Mouse (Mus musculus) splenic B cell, adult 2 months (primary cell): ENCODE measurements around the gene Polm.

ENCODE experiments used
- DNase-seq: peaks from one replicate; pipeline ENCODE4 v3.0.0-alpha.2; 2011; ENCODE audit warnings: low read depth, low spot score
- H3K27me3 ChIP-seq: 2 replicates; pipeline ENCODE4 v1.6.1; 2012; ENCODE audit warnings: mild to moderate bottlenecking, low read length, moderate library complexity, mixed read lengths; ENCODE audit not compliant: control insufficient read depth, poor library complexity, insufficient read depth, severe bottlenecking
- H3K36me3 ChIP-seq: 2 replicates; pipeline ENCODE4 v1.6.1; 2012; ENCODE audit warnings: mild to moderate bottlenecking, low read length, moderate library complexity, mixed read lengths; ENCODE audit not compliant: control insufficient read depth, poor library complexity, insufficient read depth, severe bottlenecking

Gene Polm

DNA sequence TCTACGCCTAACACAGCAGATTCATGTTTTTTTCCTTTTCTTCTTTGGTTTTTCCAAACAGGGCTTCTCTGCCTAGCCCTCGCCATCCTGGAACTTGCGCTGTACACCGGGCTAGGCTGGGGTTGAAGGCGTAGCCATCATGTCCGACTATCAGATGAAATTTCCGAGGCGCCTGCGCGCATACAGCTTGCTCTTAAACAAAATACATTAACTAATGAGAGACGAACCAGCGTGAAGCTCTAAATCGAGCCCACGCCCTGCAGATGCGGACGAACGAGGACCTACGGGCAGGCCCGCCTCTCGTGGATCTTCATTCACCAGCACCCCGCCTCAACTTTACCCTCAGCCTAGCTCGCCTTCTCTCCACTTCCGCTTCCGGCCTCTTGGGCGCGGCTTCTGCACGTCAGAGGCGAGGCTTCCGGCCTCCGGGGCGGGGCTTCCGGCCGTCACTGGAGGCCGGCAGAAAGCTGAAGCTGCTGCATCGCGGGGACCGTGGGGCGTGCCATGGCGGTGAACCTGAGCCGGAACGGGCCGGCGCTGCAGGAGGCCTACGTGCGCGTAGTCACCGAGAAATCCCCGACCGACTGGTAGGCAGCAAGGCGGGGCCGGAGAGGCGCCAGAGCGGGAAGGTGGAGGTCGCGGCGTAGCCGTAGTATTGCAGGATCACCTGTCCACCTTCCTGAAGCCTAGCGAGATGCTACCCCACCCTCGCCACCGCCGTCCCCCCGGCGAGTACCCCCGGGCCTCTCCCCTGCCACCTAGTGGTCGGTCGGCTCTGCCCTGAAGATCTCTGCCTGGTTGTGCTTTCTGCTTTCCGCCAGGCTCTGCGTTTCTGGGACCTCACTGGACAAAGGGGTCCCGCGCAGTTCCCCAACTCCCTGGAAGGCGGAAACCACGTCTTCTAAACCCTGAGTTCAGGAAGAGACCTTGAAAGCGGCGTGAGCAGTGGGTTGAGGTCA is 49.5 kb downstream of the Polm start, which contains the start of gene Dbnl:
Dbnl (plus strand) TSS at position 433 of the 959 bp plus-strand sequence.
- peak; percentile 98 for DNase-seq
- Histone ChIP-seq H3K36me3 (peaks cover 8% of the 10 kb centered on the region; the same call in 1 of the 2 replicates), H3K27me3 (no peaks in the 10 kb centered on the region)

DNA sequence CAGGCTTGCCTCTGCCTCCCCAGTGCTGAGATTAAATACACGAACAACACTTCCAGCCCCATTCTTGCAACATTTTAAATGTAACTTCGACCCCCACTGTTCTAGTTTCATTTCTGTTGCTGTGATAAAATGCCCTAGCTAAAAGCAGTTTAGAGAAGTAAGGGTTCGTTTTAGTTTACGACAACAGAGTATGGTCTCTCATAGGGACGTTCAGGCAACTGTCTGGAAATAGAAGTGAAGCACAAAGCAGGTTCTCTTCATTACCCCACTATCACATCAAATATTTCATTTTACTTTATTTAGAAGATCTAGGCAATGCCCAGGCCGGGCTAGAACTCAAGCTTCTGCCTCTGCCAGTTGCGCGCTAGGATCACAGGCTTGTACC is 50.2 kb downstream of the Polm start:
- peaks cover 6% of the 10 kb centered on the region for H3K36me3 ChIP-seq
- peak; percentile 29 for DNase-seq
- no peaks in the 10 kb centered on the region for H3K27me3 ChIP-seq

DNA sequence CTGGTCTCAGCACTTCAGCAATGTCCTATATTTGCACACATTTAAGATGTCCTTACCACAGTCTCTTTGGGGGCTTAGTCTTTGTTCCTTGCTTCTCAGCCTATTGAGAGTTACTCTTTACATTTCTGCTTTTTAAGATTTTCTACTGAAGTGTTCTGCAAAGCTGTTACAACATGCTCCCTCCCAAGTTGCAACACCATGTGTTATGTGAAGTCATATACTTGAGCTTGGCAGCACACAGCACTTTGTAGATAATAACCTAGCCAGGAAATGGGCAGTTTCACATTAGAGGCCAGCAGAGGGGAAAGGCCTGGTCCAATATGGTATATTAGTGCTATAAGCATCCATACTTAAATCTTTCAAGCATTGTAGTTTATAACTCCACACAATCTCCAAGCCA is 52.1 kb downstream of the Polm start:
- no peak for DNase-seq
- no peaks in the 10 kb centered on the region; the same call in 1 of the 2 replicates for H3K36me3 ChIP-seq
- H3K27me3 ChIP-seq = no peaks in the 10 kb centered on the region

DNA sequence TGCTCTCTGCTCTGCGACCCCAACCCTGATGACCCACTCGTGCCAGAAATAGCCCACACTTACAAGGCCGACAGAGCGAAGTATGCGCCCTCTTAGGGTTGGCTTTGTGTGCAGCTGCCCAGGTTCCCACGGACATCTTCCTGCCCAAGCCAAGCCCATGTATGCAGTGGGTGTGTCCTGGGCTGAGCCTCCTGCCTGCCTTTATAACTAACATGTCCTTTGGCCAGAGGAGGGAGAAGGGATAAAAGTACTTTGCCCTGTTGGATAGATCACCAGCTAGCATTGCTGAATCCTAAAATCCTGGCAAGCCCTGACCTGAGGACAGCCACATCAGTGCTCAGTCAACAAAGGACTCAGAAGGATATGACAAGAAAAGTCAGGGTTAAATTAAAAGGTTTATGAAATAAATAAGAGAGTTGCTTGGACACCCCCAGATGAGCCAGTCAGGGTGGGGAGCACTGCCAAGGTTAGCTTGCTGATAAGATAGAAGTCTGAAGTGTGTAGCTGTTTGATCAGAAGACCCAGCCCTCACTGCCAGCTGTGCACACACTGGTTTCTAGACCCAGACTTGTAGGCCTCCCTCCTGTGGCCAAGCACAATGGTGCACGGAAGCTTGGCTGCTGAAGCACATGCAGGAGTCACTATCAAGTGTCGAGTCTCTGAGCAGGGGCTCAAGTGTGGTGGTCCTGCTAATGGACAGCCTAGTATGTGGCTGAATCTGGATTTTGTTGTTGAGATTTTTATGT is 55.4 kb downstream of the Polm start:
- no peak for DNase-seq
- H3K36me3 ChIP-seq = no peaks in the 10 kb centered on the region; the same call in 1 of the 2 replicates
- no peaks in the 10 kb centered on the region for H3K27me3 ChIP-seq

DNA sequence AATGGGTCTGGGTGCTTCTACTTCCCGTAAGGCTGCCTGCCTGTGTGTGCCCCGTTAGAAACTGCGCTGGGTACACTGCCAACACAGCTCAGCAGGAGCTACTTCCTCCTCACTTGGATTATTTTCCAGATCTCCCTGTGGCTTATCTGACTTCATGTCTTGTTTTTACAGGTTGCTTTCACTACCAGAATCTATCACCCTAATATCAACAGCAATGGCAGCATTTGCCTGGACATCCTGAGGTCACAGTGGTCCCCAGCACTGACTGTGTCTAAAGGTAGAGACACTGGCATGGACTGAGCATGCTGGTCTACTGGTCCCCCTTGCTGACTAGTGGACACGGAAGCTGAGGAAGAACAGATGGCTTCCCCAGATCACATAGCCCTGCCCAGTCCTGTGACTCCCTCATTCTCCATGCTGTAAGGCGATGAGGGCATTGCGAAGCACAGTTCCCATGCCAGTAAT is 57.7 kb downstream of the Polm start:
- Histone ChIP-seq H3K27me3 (no peaks in the 10 kb centered on the region), H3K36me3 (no peaks in the 10 kb centered on the region; the same call in 1 of the 2 replicates)
- DNase-seq = no peak

DNA sequence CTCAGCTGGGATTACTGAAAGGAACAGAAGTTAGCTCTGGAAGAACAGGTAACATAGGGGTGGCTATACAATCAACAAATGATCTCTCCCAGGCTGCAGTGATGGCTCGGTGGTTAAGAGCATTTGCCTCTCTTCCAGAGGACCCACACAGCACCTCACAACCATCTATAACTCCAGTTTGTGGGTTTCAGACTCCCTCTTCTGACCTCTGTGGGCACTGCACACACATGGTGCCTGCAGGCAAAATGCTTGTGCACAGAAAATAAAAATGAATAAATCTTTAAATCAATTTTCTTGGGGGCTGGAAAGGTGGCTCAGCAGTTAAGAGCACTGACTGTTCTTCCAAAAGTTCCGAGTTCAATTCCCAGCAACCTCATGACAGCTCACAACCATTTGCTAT is 59.3 kb downstream of the Polm start:
- peak; percentile 46 for DNase-seq
- no peaks in the 10 kb centered on the region for H3K27me3 ChIP-seq
- no peaks in the 10 kb centered on the region; the same call in 1 of the 2 replicates for H3K36me3 ChIP-seq
